Mouse (Mus musculus): ENCODE results near the gene Gm37240. TPM values are rescaled to one million over a fixed set of nuclear protein-coding genes. Genes with fewer than 3 reads are reported as not detected.
"Not testable (repeated sequence)": the region's sequence is repeated elsewhere in the genome, so short reads cannot be mapped to it uniquely, and the experiment has no call there.

Gm37240 gene
- polyA plus RNA-seq, 1 experiment from 2014 or later: 3.2 TPM

DNA sequence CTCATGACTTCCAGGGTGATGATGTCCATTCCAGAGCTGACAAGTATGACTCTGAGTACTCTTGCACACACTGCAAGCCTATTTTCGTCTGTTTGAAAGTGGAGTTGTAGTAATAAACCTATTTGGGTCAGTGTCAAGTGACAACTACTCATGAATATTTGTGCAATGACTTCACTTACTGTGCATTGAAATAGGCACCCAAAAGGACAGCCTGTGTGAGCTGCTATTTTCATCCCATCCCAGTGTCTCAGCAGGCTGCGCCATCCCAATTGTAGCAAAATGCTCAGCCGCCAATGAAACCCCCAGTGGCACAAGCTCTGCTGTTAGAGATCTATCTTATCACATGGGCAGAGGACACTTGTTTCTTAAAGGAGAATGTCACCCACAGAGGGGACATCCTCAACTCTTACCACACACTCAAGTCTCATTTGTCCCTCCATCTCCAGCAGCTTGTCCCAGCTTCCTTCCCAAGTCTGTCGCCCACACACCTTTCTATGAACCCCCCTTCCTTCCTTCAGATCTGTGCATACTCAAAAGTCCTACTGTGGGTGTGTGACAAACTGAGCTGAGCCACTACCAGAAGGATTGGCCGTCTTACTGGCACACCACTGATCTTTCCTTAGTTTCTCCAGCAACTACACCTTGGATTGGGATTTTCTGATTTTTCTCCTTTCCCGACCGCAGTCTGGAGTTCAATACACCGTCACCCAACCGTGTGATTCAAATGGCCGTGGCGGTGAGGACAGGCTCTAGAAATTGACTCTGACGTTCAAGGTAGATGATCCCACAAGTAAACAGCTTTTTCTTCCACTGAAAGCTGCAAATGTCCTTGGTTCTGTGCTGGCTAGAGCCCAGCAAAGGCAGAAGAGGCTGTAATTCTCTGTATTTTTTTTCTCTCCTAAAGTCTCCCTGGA is 1234.4 kb downstream of the Gm37240 start:
- WGBS: 86% methylated on average over 12 of the region's 12 CpGs
- Histone ChIP-seq H3K4me1 (ENCODE audit: control insufficient read depth, insufficient read depth, low read length) (no peaks in the 10 kb centered on the region), H3K4me3 (ENCODE audit: low read depth, low read length) (no peak overlapping the region), H3K9ac (replicated peaks; ENCODE audit: low read length) (no peak overlapping the region), H3K9me3 (replicated peaks; ENCODE audit: control insufficient read depth, low read length) (no peaks in the 10 kb centered on the region), H3K27ac (replicated peaks; ENCODE audit: low read depth, low read length) (no peak overlapping the region), H3K27me3 (ENCODE audit: control insufficient read depth, insufficient read depth, low read length) (no peaks in the 10 kb centered on the region; the same call in 1 of the 2 replicates), H3K36me3 (replicated peaks; ENCODE audit: control insufficient read depth, insufficient read depth, low read depth, low read length) (no peaks in the 10 kb centered on the region), H3K4me2 (ENCODE audit: low read depth, low read length) (no peak overlapping the region)
- ATAC-seq (replicated peaks; ENCODE audit: insufficient number of reproducible peaks, low FRiP score, low TSS enrichment, low read depth) (no peak), DNase-seq (ENCODE audit: low spot score) (no peak)

DNA sequence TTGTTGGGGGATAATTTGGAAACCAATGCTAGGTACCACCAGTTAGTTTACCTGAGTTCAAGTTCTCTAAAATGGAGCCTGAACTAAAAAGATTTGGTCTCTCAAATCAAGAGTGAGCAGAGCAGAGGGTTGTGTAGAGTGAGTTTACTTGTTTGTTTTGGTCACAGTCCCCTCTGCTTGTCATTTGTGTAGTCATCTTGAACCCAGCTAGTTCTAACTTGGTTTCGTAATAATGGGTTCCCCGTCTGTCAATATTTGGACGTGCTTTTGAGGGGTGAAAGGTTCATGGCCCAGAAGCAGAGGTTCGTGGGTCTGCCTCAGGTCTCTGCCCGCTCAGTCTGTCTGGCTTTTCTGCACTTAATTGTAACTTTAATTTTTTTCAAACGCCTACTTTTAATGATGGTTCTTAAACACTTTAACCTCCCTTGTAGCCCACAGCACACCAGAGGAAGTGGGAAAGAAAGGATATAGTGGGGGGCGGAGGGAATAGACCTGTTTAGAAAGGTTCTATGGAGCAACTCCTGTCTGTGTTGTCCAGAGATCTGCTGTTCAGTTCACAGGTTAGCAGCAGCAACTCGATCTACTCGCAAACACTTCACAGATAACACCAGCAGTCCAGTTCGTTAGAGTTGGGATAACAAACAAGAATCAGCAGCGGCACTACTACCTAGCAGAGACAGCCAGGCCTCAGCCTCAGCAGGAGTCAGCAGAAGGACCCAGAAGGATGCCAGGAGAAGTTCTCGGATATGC is 1237.6 kb downstream of the Gm37240 start:
- Histone ChIP-seq H3K9ac (replicated peaks; ENCODE audit: low read length) (no peak overlapping the region), H3K36me3 (replicated peaks; ENCODE audit: control insufficient read depth, insufficient read depth, low read depth, low read length) (no peaks in the 10 kb centered on the region), H3K4me1 (ENCODE audit: control insufficient read depth, insufficient read depth, low read length) (no peaks in the 10 kb centered on the region), H3K27ac (replicated peaks; ENCODE audit: low read depth, low read length) (no peak overlapping the region), H3K4me3 (ENCODE audit: low read depth, low read length) (no peak overlapping the region), H3K9me3 (replicated peaks; ENCODE audit: control insufficient read depth, low read length) (no peaks in the 10 kb centered on the region), H3K4me2 (ENCODE audit: low read depth, low read length) (no peak overlapping the region), H3K27me3 (ENCODE audit: control insufficient read depth, insufficient read depth, low read length) (no peaks in the 10 kb centered on the region; the same call in 1 of the 2 replicates)
- DNase-seq (ENCODE audit: low spot score) (no peak), ATAC-seq (replicated peaks; ENCODE audit: insufficient number of reproducible peaks, low FRiP score, low TSS enrichment, low read depth) (no peak)
- WGBS: 84% methylated on average over 12 of the region's 12 CpGs

DNA sequence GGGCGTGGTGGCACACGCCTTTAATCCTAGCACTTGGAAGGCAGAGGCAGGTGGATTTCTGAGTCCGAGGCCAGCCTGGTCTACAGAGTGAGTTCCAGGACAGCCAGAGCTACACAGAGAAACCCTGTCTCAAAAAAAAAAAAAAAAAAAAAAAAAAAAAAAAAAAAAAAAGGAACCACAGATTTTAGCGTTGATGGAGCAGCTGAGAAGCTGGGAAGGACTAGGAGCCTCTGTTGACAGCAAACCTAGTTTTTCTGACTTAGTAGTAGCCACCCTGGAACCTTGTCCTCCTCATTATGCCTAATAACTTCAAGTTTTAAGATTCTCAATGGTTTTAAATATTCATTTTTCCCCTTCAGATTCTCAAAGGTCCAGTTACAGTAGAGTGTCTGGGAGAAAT is 1239.2 kb downstream of the Gm37240 start:
- not testable (repeated sequence) for H3K4me3 ChIP-seq (ENCODE audit: low read depth, low read length); ATAC-seq (replicated peaks; ENCODE audit: insufficient number of reproducible peaks, low FRiP score, low TSS enrichment, low read depth); H3K36me3 ChIP-seq (replicated peaks; ENCODE audit: control insufficient read depth, insufficient read depth, low read depth, low read length); H3K4me2 ChIP-seq (ENCODE audit: low read depth, low read length); H3K27ac ChIP-seq (replicated peaks; ENCODE audit: low read depth, low read length); H3K4me1 ChIP-seq (ENCODE audit: control insufficient read depth, insufficient read depth, low read length); H3K27me3 ChIP-seq (ENCODE audit: control insufficient read depth, insufficient read depth, low read length); H3K9me3 ChIP-seq (replicated peaks; ENCODE audit: control insufficient read depth, low read length); DNase-seq (ENCODE audit: low spot score); H3K9ac ChIP-seq (replicated peaks; ENCODE audit: low read length)
- 84% methylated on average over 4 of the region's 4 CpGs for WGBS

DNA sequence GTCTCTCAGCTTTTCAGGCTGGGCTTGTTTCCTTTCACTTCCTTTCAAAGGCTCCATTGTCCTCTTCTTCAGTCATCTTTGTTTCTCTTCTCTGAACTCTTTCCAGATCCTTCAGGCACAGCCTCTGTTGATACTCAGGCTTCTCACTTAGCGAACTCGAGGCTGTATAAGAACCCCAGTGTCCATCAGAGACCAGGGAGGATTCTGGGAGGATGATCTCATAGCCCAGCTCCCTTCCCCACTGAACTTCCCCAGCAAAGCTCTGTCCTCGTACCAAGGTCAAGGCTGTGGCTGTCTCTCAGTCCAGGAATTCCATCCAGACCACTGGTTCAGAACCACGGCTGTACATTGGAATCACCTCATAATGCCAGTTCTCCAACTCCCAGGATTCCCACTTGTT is 1239.7 kb downstream of the Gm37240 start:
- no peaks in the 10 kb centered on the region for H3K27me3 ChIP-seq (ENCODE audit: control insufficient read depth, insufficient read depth, low read length)
- no peak overlapping the region for H3K27ac ChIP-seq (replicated peaks; ENCODE audit: low read depth, low read length)
- no peak overlapping the region for H3K9ac ChIP-seq (replicated peaks; ENCODE audit: low read length)
- no peak overlapping the region for H3K4me2 ChIP-seq (ENCODE audit: low read depth, low read length)
- no peaks in the 10 kb centered on the region for H3K36me3 ChIP-seq (replicated peaks; ENCODE audit: control insufficient read depth, insufficient read depth, low read depth, low read length)
- no peak overlapping the region for H3K4me3 ChIP-seq (ENCODE audit: low read depth, low read length)
- 29% methylated on average over 4 of the region's 4 CpGs for WGBS
- no peaks in the 10 kb centered on the region for H3K9me3 ChIP-seq (replicated peaks; ENCODE audit: control insufficient read depth, low read length)
- ATAC-seq (replicated peaks; ENCODE audit: insufficient number of reproducible peaks, low FRiP score, low TSS enrichment, low read depth) (no peak), DNase-seq (ENCODE audit: low spot score) (no peak)
- H3K4me1 ChIP-seq (ENCODE audit: control insufficient read depth, insufficient read depth, low read length): no peaks in the 10 kb centered on the region

DNA sequence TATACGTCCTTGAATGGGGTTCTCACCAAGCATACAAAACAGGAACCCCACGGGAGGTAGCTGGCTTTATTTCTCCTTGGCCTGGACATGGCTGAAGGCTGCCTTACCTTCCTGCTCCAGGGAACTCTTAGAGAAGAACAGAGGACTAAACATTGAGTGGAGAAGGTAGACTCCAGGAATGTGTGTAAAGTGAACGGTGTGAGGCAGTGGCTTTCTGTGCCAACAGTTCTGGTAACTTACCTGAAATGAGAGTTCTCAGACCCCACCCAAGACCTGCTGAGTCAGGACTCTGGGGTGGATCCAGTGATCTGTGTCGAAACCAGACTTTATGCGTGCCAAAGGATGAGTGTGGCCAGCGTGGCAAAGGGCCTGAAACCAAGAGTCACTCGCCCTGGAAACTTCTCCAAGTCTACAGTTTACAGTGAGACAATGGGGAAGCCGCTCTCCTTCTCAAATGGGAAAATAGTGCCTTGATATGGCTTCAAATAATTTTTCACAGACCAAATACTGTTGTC is 1240.9 kb downstream of the Gm37240 start:
- Histone ChIP-seq H3K9ac (replicated peaks; ENCODE audit: low read length) (no peak overlapping the region), H3K9me3 (replicated peaks; ENCODE audit: control insufficient read depth, low read length) (no peaks in the 10 kb centered on the region), H3K4me1 (ENCODE audit: control insufficient read depth, insufficient read depth, low read length) (no peaks in the 10 kb centered on the region), H3K4me2 (ENCODE audit: low read depth, low read length) (no peak overlapping the region), H3K4me3 (ENCODE audit: low read depth, low read length) (no peak overlapping the region), H3K27ac (replicated peaks; ENCODE audit: low read depth, low read length) (no peak overlapping the region), H3K36me3 (replicated peaks; ENCODE audit: control insufficient read depth, insufficient read depth, low read depth, low read length) (no peaks in the 10 kb centered on the region), H3K27me3 (ENCODE audit: control insufficient read depth, insufficient read depth, low read length) (no peaks in the 10 kb centered on the region)
- ATAC-seq (replicated peaks; ENCODE audit: insufficient number of reproducible peaks, low FRiP score, low TSS enrichment, low read depth) (no peak), DNase-seq (ENCODE audit: low spot score) (no peak)
- WGBS: 83% methylated on average over 8 of the region's 8 CpGs

DNA sequence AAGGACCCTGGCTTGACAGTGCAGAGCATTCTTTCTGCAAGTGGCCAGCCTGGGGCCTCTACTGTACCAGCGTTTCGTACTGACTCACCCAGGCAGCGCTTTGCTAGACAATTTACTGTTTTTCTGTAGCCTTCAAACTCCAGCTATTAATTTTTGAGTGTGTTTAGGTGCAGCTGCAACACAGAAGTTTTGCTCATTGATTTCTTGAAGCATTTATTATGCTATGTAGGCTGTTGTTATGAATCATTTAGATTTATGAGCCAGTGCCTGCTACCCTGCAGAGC is 1241.4 kb downstream of the Gm37240 start:
- Histone ChIP-seq H3K9me3 (replicated peaks; ENCODE audit: control insufficient read depth, low read length) (no peaks in the 10 kb centered on the region), H3K27me3 (ENCODE audit: control insufficient read depth, insufficient read depth, low read length) (no peaks in the 10 kb centered on the region), H3K27ac (replicated peaks; ENCODE audit: low read depth, low read length) (no peak overlapping the region), H3K4me1 (ENCODE audit: control insufficient read depth, insufficient read depth, low read length) (no peaks in the 10 kb centered on the region), H3K4me3 (ENCODE audit: low read depth, low read length) (no peak overlapping the region), H3K4me2 (ENCODE audit: low read depth, low read length) (no peak overlapping the region), H3K9ac (replicated peaks; ENCODE audit: low read length) (no peak overlapping the region), H3K36me3 (replicated peaks; ENCODE audit: control insufficient read depth, insufficient read depth, low read depth, low read length) (no peaks in the 10 kb centered on the region)
- ATAC-seq (replicated peaks; ENCODE audit: insufficient number of reproducible peaks, low FRiP score, low TSS enrichment, low read depth) (no peak), DNase-seq (ENCODE audit: low spot score) (no peak)
- WGBS: 92% methylated on average over 3 of the region's 3 CpGs

DNA sequence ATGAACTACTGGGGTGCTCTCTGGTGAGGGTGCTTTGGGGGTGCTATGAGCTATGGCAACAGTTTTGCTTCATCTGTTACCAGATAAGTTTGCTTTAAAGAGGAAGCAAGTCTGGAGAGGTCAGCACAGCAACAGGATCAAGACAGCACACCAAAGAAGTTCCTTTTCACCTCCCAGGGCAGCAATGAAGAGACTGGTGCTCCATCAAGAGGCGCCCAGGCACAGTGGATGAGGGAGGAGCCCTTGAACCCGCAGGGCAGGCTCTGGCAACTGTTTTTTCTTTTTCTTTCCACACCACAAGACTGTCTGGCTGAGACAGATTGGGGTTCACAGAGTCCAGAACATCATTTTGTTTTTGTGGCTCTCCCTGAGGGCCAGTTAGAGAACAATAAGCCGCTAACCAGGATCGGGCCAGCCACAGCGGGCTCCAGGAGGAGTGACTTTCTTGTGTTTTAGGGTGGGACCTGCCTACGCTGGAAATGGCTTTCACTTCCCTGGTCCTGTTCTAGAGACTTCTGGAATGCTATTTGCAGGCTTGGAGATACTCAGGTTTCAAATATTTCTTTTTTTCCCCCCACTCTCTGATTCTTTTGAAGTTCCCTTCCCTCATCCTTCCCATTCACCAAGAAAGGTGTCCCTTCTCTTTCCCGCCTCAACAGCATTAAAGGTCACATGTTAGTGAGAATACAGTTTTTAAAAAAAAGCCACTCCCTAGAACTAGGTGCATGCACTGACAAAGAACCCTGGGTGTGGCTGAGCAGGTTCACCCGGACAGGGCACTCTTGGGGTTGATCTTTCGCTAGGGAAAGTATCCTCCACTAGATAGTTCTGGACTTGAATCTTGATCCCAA is 1241.9 kb downstream of the Gm37240 start:
- H3K9ac ChIP-seq (replicated peaks; ENCODE audit: low read length): no peak overlapping the region
- H3K27me3 ChIP-seq (ENCODE audit: control insufficient read depth, insufficient read depth, low read length): no peaks in the 10 kb centered on the region
- H3K36me3 ChIP-seq (replicated peaks; ENCODE audit: control insufficient read depth, insufficient read depth, low read depth, low read length): no peaks in the 10 kb centered on the region
- H3K27ac ChIP-seq (replicated peaks; ENCODE audit: low read depth, low read length): no peak overlapping the region
- ATAC-seq (replicated peaks; ENCODE audit: insufficient number of reproducible peaks, low FRiP score, low TSS enrichment, low read depth) (no peak), DNase-seq (ENCODE audit: low spot score) (no peak)
- 75% methylated on average over 9 of the region's 9 CpGs for WGBS
- no peaks in the 10 kb centered on the region for H3K4me1 ChIP-seq (ENCODE audit: control insufficient read depth, insufficient read depth, low read length)
- H3K4me2 ChIP-seq (ENCODE audit: low read depth, low read length): no peak overlapping the region
- H3K9me3 ChIP-seq (replicated peaks; ENCODE audit: control insufficient read depth, low read length): no peaks in the 10 kb centered on the region
- no peak overlapping the region for H3K4me3 ChIP-seq (ENCODE audit: low read depth, low read length)
